Mouse (Mus musculus): ENCODE measurements around the gene Hepacam. TPM values are rescaled to one million over a fixed set of nuclear protein-coding genes. Genes with fewer than 3 reads are reported as not detected.
A peak's percentile ranks its signal among the peaks of the same experiment; 100 is the strongest.

Hepacam gene
- polyA plus RNA-seq, 1 experiment = 0.09 TPM

DNA sequence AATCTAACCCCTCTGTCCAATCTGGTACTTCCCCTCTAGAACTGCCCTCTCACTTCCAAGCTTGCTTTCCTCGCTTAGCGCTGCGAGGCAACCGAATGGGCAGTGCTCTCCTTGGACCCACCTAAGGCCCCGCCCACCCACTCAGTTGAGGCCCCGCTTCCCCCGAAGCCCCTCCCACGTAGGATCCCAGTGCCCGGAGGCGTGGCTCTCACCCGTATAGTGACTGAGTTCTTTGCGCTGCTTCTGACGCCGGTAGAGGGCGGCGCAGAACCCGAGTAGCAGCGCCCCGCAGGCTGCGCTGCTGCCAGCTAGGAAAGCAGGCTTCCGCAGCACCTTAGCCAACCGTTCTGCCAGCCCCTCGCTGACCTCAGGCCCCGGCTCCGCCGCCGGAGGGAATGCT lies 53.5 kb downstream of the Hepacam start:
- Histone ChIP-seq H3K36me3 (ENCODE audit: control insufficient read depth, insufficient read depth, low read length) (no peaks in the 10 kb centered on the region), H3K27ac (ENCODE audit: insufficient read depth, low read depth, low read length) (no peak overlapping the region), H3K4me1 (ENCODE audit: control insufficient read depth, insufficient read depth, low read length) (no peaks in the 10 kb centered on the region), H3K4me3 (ENCODE audit: insufficient read depth, low read depth, low read length) (no peak overlapping the region; the same call in 1 of the 2 replicates), H3K27me3 (replicated peaks; ENCODE audit: control insufficient read depth, insufficient read depth, low read length) (no peaks in the 10 kb centered on the region)
- DNase-seq = peak; percentile 90
- TF ChIP-seq POLR2A (IDR thresholded peaks at IDR 0.05; ENCODE audit: low read depth, low read length) = no peak
- TF ChIP-seq CTCF (conservative IDR thresholded peaks at IDR 0.05; ENCODE audit: insufficient read depth, insufficient read length, low read depth, low read length) = peak; percentile 48
- under 1% methylated on average over 27 of the region's 27 CpGs for WGBS

GRCm38 (mm10) chr9:37421239-37421638 lies 54.1 kb downstream of the Hepacam start:
- H3K36me3 ChIP-seq (ENCODE audit: control insufficient read depth, insufficient read depth, low read length) = no peaks in the 10 kb centered on the region
- no peak for TF ChIP-seq CTCF (conservative IDR thresholded peaks at IDR 0.05; ENCODE audit: insufficient read depth, insufficient read length, low read depth, low read length)
- no peak for TF ChIP-seq POLR2A (IDR thresholded peaks at IDR 0.05; ENCODE audit: low read depth, low read length)
- DNase-seq = no peak
- no peaks in the 10 kb centered on the region for H3K4me1 ChIP-seq (ENCODE audit: control insufficient read depth, insufficient read depth, low read length)
- no peaks in the 10 kb centered on the region for H3K27me3 ChIP-seq (replicated peaks; ENCODE audit: control insufficient read depth, insufficient read depth, low read length)
- H3K4me3 ChIP-seq (ENCODE audit: insufficient read depth, low read depth, low read length) = no peak overlapping the region
- H3K27ac ChIP-seq (ENCODE audit: insufficient read depth, low read depth, low read length) = no peak overlapping the region
- 32% methylated on average over 12 of the region's 12 CpGs for WGBS

DNA sequence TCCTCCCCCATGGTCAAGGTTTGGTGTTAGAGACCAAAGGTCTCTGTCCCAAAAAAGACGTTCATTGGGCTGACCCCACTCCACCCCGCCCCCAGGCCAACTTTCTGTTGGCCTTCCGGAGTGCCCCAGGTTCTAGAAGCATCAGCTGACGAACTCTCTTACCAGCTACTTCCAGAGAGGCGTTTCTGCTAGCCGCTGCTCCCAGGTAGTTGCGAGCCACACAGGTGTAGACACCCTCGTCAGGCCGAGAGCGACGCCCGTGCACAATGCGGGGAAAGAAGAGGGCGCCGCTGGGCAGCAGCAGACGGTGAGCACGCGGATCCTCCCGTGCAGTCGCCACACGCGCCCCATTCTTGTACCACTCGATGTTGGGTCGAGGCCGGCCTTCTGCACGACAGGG lies 62.2 kb downstream of the Hepacam start:
- no peak overlapping the region for H3K4me3 ChIP-seq (ENCODE audit: insufficient read depth, low read depth, low read length)
- no peak for DNase-seq
- no peak for TF ChIP-seq CTCF (conservative IDR thresholded peaks at IDR 0.05; ENCODE audit: insufficient read depth, insufficient read length, low read depth, low read length)
- TF ChIP-seq POLR2A (IDR thresholded peaks at IDR 0.05; ENCODE audit: low read depth, low read length) = no peak
- 35% methylated on average over 26 of the region's 26 CpGs for WGBS
- peaks cover 5% of the 10 kb centered on the region; the same call in 1 of the 2 replicates for H3K4me1 ChIP-seq (ENCODE audit: control insufficient read depth, insufficient read depth, low read length)
- H3K27me3 ChIP-seq (replicated peaks; ENCODE audit: control insufficient read depth, insufficient read depth, low read length) = no peaks in the 10 kb centered on the region
- H3K36me3 ChIP-seq (ENCODE audit: control insufficient read depth, insufficient read depth, low read length) = no peaks in the 10 kb centered on the region
- H3K27ac ChIP-seq (ENCODE audit: insufficient read depth, low read depth, low read length) = no peak overlapping the region

DNA sequence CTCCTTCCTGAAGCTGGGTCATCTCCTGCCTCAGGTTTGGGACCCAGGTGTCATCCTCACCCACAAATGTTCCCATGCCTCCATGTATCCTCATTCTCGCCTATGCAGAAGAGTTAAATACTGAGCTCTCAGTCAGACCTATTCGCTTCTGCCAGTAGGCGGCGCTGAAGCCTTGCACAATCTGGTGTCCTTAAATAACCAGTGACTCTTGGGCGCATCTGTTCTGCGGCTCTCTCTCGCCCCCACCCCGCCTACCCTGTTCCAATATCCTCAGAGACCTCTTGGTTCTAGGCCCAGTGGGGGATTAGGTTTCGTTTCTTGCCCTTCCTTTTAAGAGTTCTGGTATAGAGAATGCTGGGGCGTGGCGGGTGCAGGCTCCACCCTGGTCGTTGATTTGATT lies 63.4 kb downstream of the Hepacam start:
- H3K4me1 ChIP-seq (ENCODE audit: control insufficient read depth, insufficient read depth, low read length) = peaks cover 5% of the 10 kb centered on the region; the same call in 1 of the 2 replicates
- H3K36me3 ChIP-seq (ENCODE audit: control insufficient read depth, insufficient read depth, low read length) = no peaks in the 10 kb centered on the region
- no peak overlapping the region for H3K27ac ChIP-seq (ENCODE audit: insufficient read depth, low read depth, low read length)
- H3K4me3 ChIP-seq (ENCODE audit: insufficient read depth, low read depth, low read length) = no peak overlapping the region
- peak; percentile 87 for DNase-seq
- H3K27me3 ChIP-seq (replicated peaks; ENCODE audit: control insufficient read depth, insufficient read depth, low read length) = peaks cover 1% of the 10 kb centered on the region; the same call in 1 of the 2 replicates
- no peak for TF ChIP-seq POLR2A (IDR thresholded peaks at IDR 0.05; ENCODE audit: low read depth, low read length)
- TF ChIP-seq CTCF (conservative IDR thresholded peaks at IDR 0.05; ENCODE audit: insufficient read depth, insufficient read length, low read depth, low read length) = peak; percentile 93
- WGBS = 8% methylated on average over 12 of the region's 12 CpGs

DNA sequence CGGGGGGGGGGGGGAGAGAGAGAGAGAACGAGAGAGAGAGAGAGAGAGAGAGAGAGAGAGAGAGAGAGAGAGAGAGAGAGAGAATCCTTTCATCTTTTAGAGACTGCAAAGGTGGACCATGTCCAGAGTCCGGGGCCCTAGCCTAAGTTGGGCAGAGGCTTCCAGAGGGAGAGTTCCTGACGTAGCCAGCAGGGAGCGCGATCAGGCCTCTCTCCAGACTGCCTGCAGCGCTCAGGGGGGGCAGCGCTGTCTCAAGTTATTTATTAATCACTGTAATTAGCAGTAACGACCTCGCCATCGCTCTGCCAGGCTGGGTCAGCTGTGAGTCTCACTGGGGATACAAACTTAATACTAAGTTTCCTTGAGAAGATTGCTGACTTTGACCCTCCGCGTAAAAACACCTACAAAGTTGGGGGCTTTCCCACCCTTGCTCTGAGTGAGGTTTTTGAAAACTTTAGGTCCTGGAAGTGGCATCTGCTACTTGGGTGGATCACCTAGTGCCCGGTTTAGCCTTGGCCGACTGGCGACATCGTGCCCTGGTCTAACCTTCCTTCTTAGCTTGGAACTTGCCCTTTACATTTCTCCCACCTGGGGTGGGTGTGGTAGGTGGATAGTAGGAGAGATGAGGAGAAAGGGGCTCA lies 65.0 kb downstream of the Hepacam start:
- peak overlapping the region; percentile 19 for H3K4me3 ChIP-seq (ENCODE audit: insufficient read depth, low read depth, low read length)
- WGBS = 2% methylated on average over 15 of the region's 17 CpGs
- DNase-seq = peak; percentile 86
- no peaks in the 10 kb centered on the region for H3K36me3 ChIP-seq (ENCODE audit: control insufficient read depth, insufficient read depth, low read length)
- TF ChIP-seq CTCF (conservative IDR thresholded peaks at IDR 0.05; ENCODE audit: insufficient read depth, insufficient read length, low read depth, low read length) = peak; percentile 56; the same call in 1 of the 2 replicates
- TF ChIP-seq POLR2A (IDR thresholded peaks at IDR 0.05; ENCODE audit: low read depth, low read length) = no peak
- peaks cover 5% of the 10 kb centered on the region; the same call in 1 of the 2 replicates for H3K4me1 ChIP-seq (ENCODE audit: control insufficient read depth, insufficient read depth, low read length)
- H3K27me3 ChIP-seq (replicated peaks; ENCODE audit: control insufficient read depth, insufficient read depth, low read length) = peaks cover 1% of the 10 kb centered on the region; the same call in 1 of the 2 replicates
- no peak overlapping the region for H3K27ac ChIP-seq (ENCODE audit: insufficient read depth, low read depth, low read length)

GRCm38 (mm10) chr9:37432720-37433421 lies 65.7 kb downstream of the Hepacam start, which contains the start of gene Robo3:
Gene Robo3 (minus strand): TSS chr9:37433246.
- no peak for DNase-seq
- peaks cover 1% of the 10 kb centered on the region; the same call in 1 of the 2 replicates for H3K27me3 ChIP-seq (replicated peaks; ENCODE audit: control insufficient read depth, insufficient read depth, low read length)
- peaks cover 5% of the 10 kb centered on the region; the same call in 1 of the 2 replicates for H3K4me1 ChIP-seq (ENCODE audit: control insufficient read depth, insufficient read depth, low read length)
- H3K4me3 ChIP-seq (ENCODE audit: insufficient read depth, low read depth, low read length) = peak within 1 kb of the TSS; percentile 19
- H3K27ac ChIP-seq (ENCODE audit: insufficient read depth, low read depth, low read length) = peak within 1 kb of the TSS; percentile 0; the same call in 1 of the 2 replicates
- WGBS = 3% methylated on average over 37 of the region's 40 CpGs
- no peaks in the 10 kb centered on the region for H3K36me3 ChIP-seq (ENCODE audit: control insufficient read depth, insufficient read depth, low read length)
- TF ChIP-seq POLR2A (IDR thresholded peaks at IDR 0.05; ENCODE audit: low read depth, low read length) = no peak
- TF ChIP-seq CTCF (conservative IDR thresholded peaks at IDR 0.05; ENCODE audit: insufficient read depth, insufficient read length, low read depth, low read length) = no peak
